Mouse (Mus musculus) MN1 (cell line): ENCODE measurements around the gene Eif3d.
A peak's percentile ranks its signal among the peaks of the same experiment; 100 is the strongest.

Experiments
- DNase-seq: peaks from one replicate; pipeline ENCODE4 v3.0.0-alpha.2; 2016; ENCODE audit warnings: low spot score

Gene Eif3d

DNA sequence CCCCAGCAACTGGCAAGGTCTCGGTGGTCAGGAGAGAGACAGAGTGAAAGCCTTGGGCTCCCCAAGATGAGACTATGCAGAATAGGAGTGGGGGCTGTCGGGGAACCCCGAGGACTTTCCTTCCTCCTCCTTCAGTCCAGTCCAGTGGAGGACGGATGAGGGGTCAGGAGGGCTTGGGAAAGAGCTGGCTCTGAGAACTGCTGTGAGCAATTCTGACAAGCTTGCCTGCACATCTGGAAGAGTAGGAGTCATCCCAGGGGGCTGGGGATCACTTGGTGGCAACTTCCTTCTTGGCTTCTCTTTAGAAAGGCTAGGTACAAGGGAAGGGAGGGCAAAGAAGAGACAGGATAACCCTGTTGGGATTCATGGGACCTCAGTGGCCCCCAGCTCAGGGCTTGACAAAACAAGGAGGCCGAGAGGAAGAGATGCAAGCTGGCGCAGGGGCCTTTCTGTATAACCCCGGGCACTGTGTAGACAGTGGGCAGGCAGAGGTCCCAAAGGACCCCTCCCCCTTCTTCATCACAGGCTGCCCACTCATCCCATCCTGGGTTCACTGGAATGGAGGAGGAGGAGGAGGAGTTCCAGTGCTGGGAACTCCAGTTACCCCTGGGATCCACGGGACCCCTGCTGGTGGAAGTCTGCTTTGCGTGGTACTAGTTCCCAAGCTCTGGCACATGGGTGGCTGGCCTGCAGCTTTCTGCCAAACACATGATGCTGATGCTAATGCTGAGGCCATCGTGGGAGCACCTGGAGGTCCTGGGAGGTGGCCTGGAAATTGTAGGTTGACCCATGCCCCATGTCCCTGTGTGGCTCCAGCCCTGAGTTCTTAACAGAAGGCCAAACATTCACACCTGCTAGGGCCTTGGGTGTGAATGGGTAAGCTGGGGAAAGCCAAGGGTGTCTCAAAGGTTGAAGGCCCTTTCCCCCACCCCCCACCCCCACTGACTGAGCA, 49.8 kb downstream of the Eif3d start:
- DNase-seq = peak; percentile 73

DNA sequence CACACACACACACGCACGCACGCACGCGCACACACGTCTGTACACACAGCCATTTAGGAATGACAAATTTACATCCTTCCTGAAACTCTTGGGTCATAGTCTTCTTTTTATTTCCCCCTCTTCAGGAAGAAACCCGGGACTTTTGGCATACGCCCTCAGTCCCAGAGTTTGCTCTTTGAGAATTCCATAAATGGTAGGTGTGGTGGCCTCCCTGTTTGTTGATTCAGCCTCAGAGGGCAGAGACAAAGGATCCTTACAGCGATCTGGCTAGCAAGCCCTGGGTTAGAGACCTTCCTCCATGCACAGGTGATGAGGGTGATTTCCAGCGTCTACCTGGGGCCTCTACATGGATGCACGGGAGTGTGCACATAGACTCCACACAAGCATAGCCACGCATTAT, 51.2 kb downstream of the Eif3d start:
- no peak for DNase-seq

DNA sequence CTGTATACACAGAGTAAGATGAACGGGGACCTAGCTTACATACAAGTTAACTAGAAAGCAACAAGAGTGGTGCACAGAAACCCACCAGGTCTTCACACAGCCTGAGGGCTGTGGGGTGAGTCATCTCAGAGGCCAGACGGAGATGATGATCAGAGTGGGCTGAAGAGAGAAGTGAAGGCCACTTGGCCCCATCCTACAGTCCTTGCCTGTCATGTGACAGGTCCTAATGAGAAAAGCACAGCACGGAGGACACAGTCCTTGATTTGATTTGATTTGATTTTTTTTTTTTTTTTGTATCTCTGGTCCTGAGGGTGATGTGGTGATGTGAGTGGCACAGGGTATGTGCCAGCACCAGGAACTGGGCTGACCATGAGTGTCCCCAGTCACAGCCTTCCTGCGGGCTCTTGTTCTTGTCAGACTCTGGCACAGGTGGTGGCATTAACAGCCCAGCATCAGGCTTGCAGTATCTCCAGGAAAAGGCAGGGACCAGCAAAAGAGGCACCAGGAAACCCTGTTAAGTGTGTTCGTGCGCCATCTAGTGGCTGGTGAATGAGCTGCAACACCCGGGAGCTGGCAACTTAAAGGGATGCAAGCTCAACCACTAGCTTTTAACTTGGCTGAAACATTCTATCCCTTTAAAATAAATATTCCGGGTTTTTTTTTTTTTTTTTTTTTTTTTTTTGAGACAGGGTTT, 53.6 kb downstream of the Eif3d start:
- peak; percentile 98 for DNase-seq

DNA sequence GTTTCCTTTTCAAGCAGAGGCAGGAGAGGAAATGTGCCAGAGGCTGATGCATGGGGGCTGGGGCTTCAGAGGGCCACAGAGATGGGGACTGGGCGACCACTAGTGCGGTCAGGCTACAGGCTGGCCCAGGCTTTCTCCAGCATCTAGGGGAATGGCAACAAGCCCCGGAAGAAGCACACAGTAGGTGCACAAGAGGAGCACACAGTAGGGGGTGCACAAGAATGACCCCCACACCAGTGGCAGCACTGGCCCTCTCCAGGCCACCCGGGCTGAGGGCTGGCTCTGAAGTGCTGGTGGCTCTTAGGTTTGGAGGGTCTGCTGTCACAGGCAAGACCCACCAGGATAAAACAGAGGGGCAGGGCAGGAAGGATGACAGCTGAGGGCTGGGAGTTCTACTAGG, 55.3 kb downstream of the Eif3d start:
- no peak for DNase-seq

DNA sequence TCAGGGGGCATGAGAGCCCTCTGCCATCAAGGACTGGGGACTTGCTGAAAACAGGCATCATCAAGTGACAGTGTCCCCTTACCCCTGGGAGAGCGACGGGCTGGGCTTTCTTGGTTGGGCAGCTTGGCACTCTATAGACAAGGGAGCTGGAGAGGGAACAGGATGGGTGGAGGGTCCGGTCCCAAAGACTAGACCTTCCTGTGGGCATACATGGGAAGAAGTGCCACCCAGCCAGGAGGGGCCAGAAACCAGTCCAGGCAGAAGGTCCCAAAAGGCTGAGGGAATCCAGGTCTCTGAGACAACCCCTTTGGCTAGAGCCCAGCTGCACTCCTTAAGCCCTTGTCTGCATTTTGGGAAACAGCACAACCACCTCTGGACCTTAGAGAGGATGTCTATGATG, 56.1 kb downstream of the Eif3d start:
- no peak for DNase-seq

DNA sequence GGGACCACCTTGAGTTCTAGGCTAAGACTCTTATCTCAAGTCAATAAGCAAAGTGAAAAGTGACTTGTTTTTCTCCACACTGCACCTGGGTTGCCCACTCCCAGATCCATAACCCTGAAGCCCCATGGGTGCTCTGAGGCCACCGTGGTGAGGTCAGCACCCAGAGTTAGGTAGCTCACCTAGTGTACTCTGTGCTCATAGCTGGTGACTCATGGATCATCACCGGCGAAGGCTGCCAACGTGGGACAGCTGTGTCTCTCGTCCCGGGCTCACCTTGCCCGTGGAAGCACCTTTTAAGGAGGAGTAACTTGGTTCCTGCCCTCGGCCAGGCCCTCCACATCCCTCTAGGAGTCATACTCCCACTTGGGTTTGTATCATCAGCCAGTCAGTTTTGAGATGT, 57.6 kb downstream of the Eif3d start:
- no peak for DNase-seq

DNA sequence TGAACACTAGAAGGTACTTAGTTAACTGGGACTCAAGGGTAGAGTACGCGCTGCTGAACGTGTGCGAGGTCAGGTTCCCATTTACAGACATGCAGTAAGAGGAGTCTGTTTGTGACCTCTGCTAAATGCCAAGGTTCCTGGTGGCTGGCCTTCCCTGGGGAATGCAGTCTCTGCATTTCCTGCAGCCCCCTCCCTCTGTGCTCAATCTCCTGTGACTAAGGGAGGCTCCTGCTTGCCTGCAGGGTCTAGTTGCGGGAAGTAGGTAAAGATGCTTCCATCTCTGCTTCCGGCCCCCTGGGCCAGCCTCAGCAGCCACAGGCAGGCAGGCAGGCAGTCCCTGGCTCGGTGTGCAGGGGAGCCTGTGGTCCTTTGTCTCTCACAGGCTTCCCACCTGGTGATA, 58.0 kb downstream of the Eif3d start:
- DNase-seq = no peak

DNA sequence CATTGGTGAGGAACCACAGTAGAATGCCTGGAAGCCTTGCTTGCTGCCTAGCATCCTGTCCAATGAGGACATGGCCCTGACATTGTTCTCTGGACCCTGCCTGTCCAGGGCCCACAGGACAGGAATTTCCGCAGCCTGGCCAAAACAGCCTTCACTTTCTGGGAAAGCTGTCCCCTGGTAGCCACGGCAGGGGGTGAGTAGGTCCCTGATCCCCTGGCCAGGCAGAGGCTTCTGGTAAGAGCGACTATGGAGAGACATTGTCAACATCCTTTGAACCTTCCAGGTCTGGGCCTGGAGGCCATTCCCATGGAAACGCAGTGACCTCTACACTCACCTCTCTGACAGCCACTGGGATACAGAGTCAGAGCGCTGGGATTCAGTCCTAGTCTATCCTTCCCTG, 58.6 kb downstream of the Eif3d start:
- no peak for DNase-seq

DNA sequence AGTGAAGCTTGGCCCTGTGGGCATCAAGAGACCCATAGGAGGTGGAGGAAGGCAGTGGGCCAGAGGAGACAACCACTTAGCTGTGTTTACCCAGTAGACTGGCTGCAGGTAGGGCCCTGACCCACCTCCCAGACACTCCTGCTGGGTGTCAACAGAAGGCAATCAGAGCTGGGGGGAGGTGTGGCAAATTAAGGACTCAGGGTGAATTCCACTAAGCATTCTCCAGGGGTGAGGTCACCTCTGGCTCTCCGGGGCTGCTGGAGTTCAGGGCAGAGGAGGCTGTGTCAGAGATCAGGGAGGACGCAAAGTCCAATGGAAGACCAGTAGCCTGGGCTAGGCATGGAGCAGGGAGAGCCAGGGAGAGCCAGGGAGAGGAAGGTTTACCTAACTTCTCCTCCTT, 59.5 kb downstream of the Eif3d start:
- DNase-seq = no peak
